Mouse (Mus musculus) lung, embryonic 15.5 days (tissue): ENCODE results near the gene Fzd10. TPM values are rescaled to one million over a fixed set of nuclear protein-coding genes. Genes with fewer than 3 reads are reported as not detected.

Experiments used
- ATAC-seq: fragments of 200-750 bp; cut with Nextera tagmentation; 2 replicates; pipeline ENCODE4 v1.8.0; 2017; ENCODE audit warnings: moderate number of reproducible peaks, borderline replicate concordance; ENCODE audit not compliant: low FRiP score, low TSS enrichment; ENCODE audit errors: extremely low read depth
- H3K27ac ChIP-seq: fragments of 300-500 bp; sonication (generic); 2 replicates; pipeline ENCODE4 v1.5.1; 2015; ENCODE audit warnings: moderate library complexity, mild to moderate bottlenecking, inconsistent platforms
- H3K27me3 ChIP-seq: fragments of 300-500 bp; sonication (generic); 2 replicates; pipeline ENCODE4 v1.6.1; 2015; ENCODE audit warnings: inconsistent platforms
- H3K36me3 ChIP-seq: fragments of 300-500 bp; sonication (generic); 2 replicates; pipeline ENCODE4 v1.6.1; 2015; ENCODE audit warnings: inconsistent platforms
- H3K4me1 ChIP-seq: fragments of 300-500 bp; sonication (generic); 2 replicates; pipeline ENCODE4 v1.6.1; 2015; ENCODE audit warnings: inconsistent platforms
- H3K4me2 ChIP-seq: fragments of 300-500 bp; sonication (generic); 2 replicates; pipeline ENCODE4 v1.6.1; 2015; ENCODE audit warnings: inconsistent platforms, mild to moderate bottlenecking, moderate library complexity
- H3K4me3 ChIP-seq: fragments of 300-500 bp; sonication (generic); 2 replicates; pipeline ENCODE4 v1.5.1; 2015; ENCODE audit warnings: mild to moderate bottlenecking, inconsistent platforms
- H3K9ac ChIP-seq: fragments of 300-500 bp; sonication (generic); 2 replicates; pipeline ENCODE4 v1.6.1; 2015; ENCODE audit warnings: inconsistent platforms
- H3K9me3 ChIP-seq: fragments of 300-500 bp; sonication (generic); 2 replicates; pipeline ENCODE4 v1.6.1; 2016; ENCODE audit warnings: inconsistent platforms
- WGBS: fragments of 180-500 bp; shearing (Covaris S2); methylation state at CpG from one replicate; pipeline ENCODE4 v1.1.7; 2015; 5-methylcytosine and 5-hydroxymethylcytosine counted together
- polyA plus RNA-seq: library from polyadenylated mRNA; unstranded; fragments of >200 nt; fragmentation: Nextera tagmentation; extraction: Ambion mirVana; gene quantifications from 2 replicates; pipeline ENCODE4 v1.2.1, GENCODE M21; 2015

The Fzd10 gene
- polyA plus RNA-seq, 1 experiment from 2014 or later = 1.0 TPM

- no peak overlapping the region for H3K4me2 ChIP-seq
- peaks cover 4% of the 10 kb centered on the region; the same call in 1 of the 2 replicates for H3K4me1 ChIP-seq
- no peak overlapping the region for H3K4me3 ChIP-seq
- no peaks in the 10 kb centered on the region for H3K36me3 ChIP-seq
- H3K27me3 ChIP-seq = no peaks in the 10 kb centered on the region
- H3K27ac ChIP-seq = no peak overlapping the region
- ATAC-seq = no peak
- H3K9me3 ChIP-seq = no peaks in the 10 kb centered on the region
- 65% methylated on average over 4 of the region's 4 CpGs for WGBS
- H3K9ac ChIP-seq = no peak overlapping the region
These were observed 19.7 kb upstream of the Fzd10 start for GRCm38 (mm10) chr5:128580931-128581330.

- Histone ChIP-seq H3K27ac (no peak overlapping the region), H3K4me2 (no peak overlapping the region), H3K4me1 (no peaks in the 10 kb centered on the region), H3K9me3 (no peaks in the 10 kb centered on the region), H3K4me3 (no peak overlapping the region), H3K9ac (no peak overlapping the region), H3K27me3 (no peaks in the 10 kb centered on the region), H3K36me3 (no peaks in the 10 kb centered on the region)
- ATAC-seq = no peak; the same call in 1 of the 2 replicates
- WGBS = 20% methylated on average over 8 of the region's 8 CpGs
These were observed 19.1 kb upstream of the Fzd10 start for GRCm38 (mm10) chr5:128581516-128581921.

GRCm38 (mm10) chr5:128589231-128589630 is 11.4 kb upstream of the Fzd10 start:
- Histone ChIP-seq H3K9ac (no peak overlapping the region), H3K4me1 (no peaks in the 10 kb centered on the region), H3K36me3 (no peaks in the 10 kb centered on the region), H3K4me3 (no peak overlapping the region), H3K27me3 (no peaks in the 10 kb centered on the region), H3K9me3 (no peaks in the 10 kb centered on the region), H3K4me2 (no peak overlapping the region), H3K27ac (no peak overlapping the region)
- WGBS = 54% methylated on average over 1 of the region's 1 CpGs
- ATAC-seq = peak; percentile 16; the same call in 1 of the 2 replicates

- H3K9me3 ChIP-seq = no peaks in the 10 kb centered on the region
- H3K4me3 ChIP-seq = no peak overlapping the region
- peaks cover 21% of the 10 kb centered on the region for H3K27me3 ChIP-seq
- no peaks in the 10 kb centered on the region for H3K36me3 ChIP-seq
- no peak for ATAC-seq
- H3K9ac ChIP-seq = no peak overlapping the region
- no peak overlapping the region for H3K27ac ChIP-seq
- H3K4me2 ChIP-seq = no peak overlapping the region
- peaks cover 5% of the 10 kb centered on the region for H3K4me1 ChIP-seq
- 86% methylated on average over 13 of the region's 13 CpGs for WGBS
These were observed 7.2 kb upstream of the Fzd10 start for GRCm38 (mm10) chr5:128593446-128593845.

- 4% methylated on average over 20 of the region's 20 CpGs for WGBS
- H3K9me3 ChIP-seq = no peaks in the 10 kb centered on the region
- H3K4me2 ChIP-seq = peak overlapping the region; percentile 52
- H3K27ac ChIP-seq = no peak overlapping the region
- peak overlapping the region; percentile 28 for H3K4me3 ChIP-seq
- H3K9ac ChIP-seq = peak overlapping the region; percentile 17; the same call in 1 of the 2 replicates
- H3K4me1 ChIP-seq = peaks cover 29% of the 10 kb centered on the region
- H3K27me3 ChIP-seq = peaks cover 46% of the 10 kb centered on the region
- no peak for ATAC-seq
- H3K36me3 ChIP-seq = no peaks in the 10 kb centered on the region
These were observed 3.8 kb upstream of the Fzd10 start for GRCm38 (mm10) chr5:128596813-128597212.

GRCm38 (mm10) chr5:128597381-128597780 is 3.3 kb upstream of the Fzd10 start:
- Histone ChIP-seq H3K4me2 (peak overlapping the region; percentile 52), H3K27me3 (peaks cover 52% of the 10 kb centered on the region), H3K4me3 (no peak overlapping the region), H3K4me1 (peaks cover 34% of the 10 kb centered on the region), H3K9ac (no peak overlapping the region), H3K27ac (no peak overlapping the region), H3K9me3 (no peaks in the 10 kb centered on the region), H3K36me3 (no peaks in the 10 kb centered on the region)
- ATAC-seq = no peak
- 27% methylated on average over 4 of the region's 4 CpGs for WGBS

- H3K36me3 ChIP-seq = no peaks in the 10 kb centered on the region
- H3K9me3 ChIP-seq = no peaks in the 10 kb centered on the region
- H3K27me3 ChIP-seq = peaks cover 61% of the 10 kb centered on the region
- 3% methylated on average over 10 of the region's 10 CpGs for WGBS
- H3K4me2 ChIP-seq = peak overlapping the region; percentile 98
- no peak for ATAC-seq
- H3K9ac ChIP-seq = no peak overlapping the region
- peaks cover 40% of the 10 kb centered on the region for H3K4me1 ChIP-seq
- peak overlapping the region; percentile 64; the same call in 1 of the 2 replicates for H3K4me3 ChIP-seq
- H3K27ac ChIP-seq = 0 out of 2 replicates have a peak overlapping the region, but pooled peaks have one; percentile 13
These were observed 2.4 kb upstream of the Fzd10 start for GRCm38 (mm10) chr5:128598191-128598720.

GRCm38 (mm10) chr5:128598760-128599364 is 1.8 kb upstream of the Fzd10 start:
- H3K9ac ChIP-seq = no peak overlapping the region

GRCm38 (mm10) chr5:128599365-128600071 is 1.1 kb upstream of the Fzd10 start:
- Histone ChIP-seq H3K36me3 (no peaks in the 10 kb centered on the region), H3K4me1 (peaks cover 49% of the 10 kb centered on the region), H3K9me3 (no peaks in the 10 kb centered on the region), H3K9ac (peak overlapping the region; percentile 41; the same call in 1 of the 2 replicates), H3K4me3 (peak overlapping the region; percentile 64), H3K4me2 (peak overlapping the region; percentile 98), H3K27me3 (peaks cover 61% of the 10 kb centered on the region), H3K27ac (no peak overlapping the region)
- WGBS = under 1% methylated on average over 28 of the region's 28 CpGs
- ATAC-seq = peak; percentile 22; the same call in 1 of the 2 replicates

More at GRCm38 (mm10) chr5:128598760-128599364, 1.8 kb upstream of the Fzd10 start:
- no peak for ATAC-seq
- H3K27ac ChIP-seq = no peak overlapping the region
- H3K27me3 ChIP-seq = peaks cover 61% of the 10 kb centered on the region
- H3K4me2 ChIP-seq = peak overlapping the region; percentile 98
- H3K4me3 ChIP-seq = peak overlapping the region; percentile 64
- 1% methylated on average over 20 of the region's 20 CpGs for WGBS
- H3K36me3 ChIP-seq = no peaks in the 10 kb centered on the region
- H3K9me3 ChIP-seq = no peaks in the 10 kb centered on the region
- H3K4me1 ChIP-seq = peaks cover 46% of the 10 kb centered on the region

- H3K4me3 ChIP-seq = peak overlapping the region; percentile 64
- ATAC-seq = peak; percentile 23; the same call in 1 of the 2 replicates
- peaks cover 49% of the 10 kb centered on the region for H3K4me1 ChIP-seq
- peaks cover 52% of the 10 kb centered on the region for H3K27me3 ChIP-seq
- no peaks in the 10 kb centered on the region for H3K9me3 ChIP-seq
- under 1% methylated on average over 78 of the region's 87 CpGs for WGBS
- peak overlapping the region; percentile 98 for H3K4me2 ChIP-seq
- no peaks in the 10 kb centered on the region for H3K36me3 ChIP-seq
- peak overlapping the region; percentile 51 for H3K9ac ChIP-seq
- peak overlapping the region; percentile 25; the same call in 1 of the 2 replicates for H3K27ac ChIP-seq
These were observed 684 bp downstream of the Fzd10 start for GRCm38 (mm10) chr5:128601036-128602019.

- H3K27me3 ChIP-seq = peaks cover 54% of the 10 kb centered on the region
- H3K4me3 ChIP-seq = no peak overlapping the region
- H3K4me1 ChIP-seq = peaks cover 52% of the 10 kb centered on the region
- no peaks in the 10 kb centered on the region for H3K36me3 ChIP-seq
- ATAC-seq = no peak
- 54% methylated on average over 1 of the region's 1 CpGs for WGBS
- no peak overlapping the region for H3K27ac ChIP-seq
- no peak overlapping the region for H3K4me2 ChIP-seq
- no peaks in the 10 kb centered on the region for H3K9me3 ChIP-seq
- H3K9ac ChIP-seq = no peak overlapping the region
These were observed 3.0 kb downstream of the Fzd10 start for GRCm38 (mm10) chr5:128603693-128604092.
